Mouse (Mus musculus): ENCODE data around the gene Ncor2.

The Ncor2 gene

GRCm38 (mm10) chr5:125096368-125096767 lies 82.7 kb downstream of the Ncor2 start:
- no peak for DNase-seq (ENCODE audit: low read depth, low spot score)

GRCm38 (mm10) chr5:125095525-125096175 lies 83.4 kb downstream of the Ncor2 start:
- no peak for DNase-seq (ENCODE audit: low read depth, low spot score)

GRCm38 (mm10) chr5:125093795-125094194 lies 85.2 kb downstream of the Ncor2 start:
- DNase-seq (ENCODE audit: low read depth, low spot score), result no peak

GRCm38 (mm10) chr5:125088076-125088475 lies 90.9 kb downstream of the Ncor2 start:
- DNase-seq (ENCODE audit: low read depth, low spot score), result no peak

GRCm38 (mm10) chr5:125085097-125085617 lies 93.9 kb downstream of the Ncor2 start:
- DNase-seq (ENCODE audit: low read depth, low spot score), result no peak

GRCm38 (mm10) chr5:125083674-125084073 lies 95.3 kb downstream of the Ncor2 start:
- no peak for DNase-seq (ENCODE audit: low read depth, low spot score)

- DNase-seq (ENCODE audit: low read depth, low spot score), result no peak
Measured at GRCm38 (mm10) chr5:125081318-125082101, 97.5 kb downstream of the Ncor2 start.

GRCm38 (mm10) chr5:125080787-125081317 lies 98.2 kb downstream of the Ncor2 start:
- no peak for DNase-seq (ENCODE audit: low read depth, low spot score)

GRCm38 (mm10) chr5:125080352-125080751 lies 98.7 kb downstream of the Ncor2 start:
- no peak for DNase-seq (ENCODE audit: low read depth, low spot score)

GRCm38 (mm10) chr5:125078220-125078619 lies 100.8 kb downstream of the Ncor2 start:
- DNase-seq (ENCODE audit: low read depth, low spot score), result no peak

- no peak for DNase-seq (ENCODE audit: low read depth, low spot score)
Measured at GRCm38 (mm10) chr5:125076183-125076582, 102.8 kb downstream of the Ncor2 start.

- DNase-seq (ENCODE audit: low read depth, low spot score), result peak; percentile 10
Measured at GRCm38 (mm10) chr5:125074571-125075171, 104.3 kb downstream of the Ncor2 start.

GRCm38 (mm10) chr5:125073896-125074295 lies 105.1 kb downstream of the Ncor2 start:
- no peak for DNase-seq (ENCODE audit: low read depth, low spot score)

GRCm38 (mm10) chr5:125073335-125073734 lies 105.7 kb downstream of the Ncor2 start:
- DNase-seq (ENCODE audit: low read depth, low spot score), result no peak

GRCm38 (mm10) chr5:125072425-125072824 lies 106.6 kb downstream of the Ncor2 start:
- no peak for DNase-seq (ENCODE audit: low read depth, low spot score)

- DNase-seq (ENCODE audit: low read depth, low spot score), result no peak
Measured at GRCm38 (mm10) chr5:125071919-125072318, 107.1 kb downstream of the Ncor2 start.

- DNase-seq (ENCODE audit: low read depth, low spot score), result no peak
Measured at GRCm38 (mm10) chr5:125070399-125070798, 108.6 kb downstream of the Ncor2 start.

- no peak for DNase-seq (ENCODE audit: low read depth, low spot score)
Measured at GRCm38 (mm10) chr5:125069916-125070315, 109.1 kb downstream of the Ncor2 start.

GRCm38 (mm10) chr5:125069426-125069825 lies 109.6 kb downstream of the Ncor2 start:
- DNase-seq (ENCODE audit: low read depth, low spot score), result no peak

GRCm38 (mm10) chr5:125068371-125068951 lies 110.6 kb downstream of the Ncor2 start:
- DNase-seq (ENCODE audit: low read depth, low spot score), result no peak

- DNase-seq (ENCODE audit: low read depth, low spot score), result no peak
Measured at GRCm38 (mm10) chr5:125067673-125068072, 111.3 kb downstream of the Ncor2 start.
